Mouse (Mus musculus): ENCODE data around the gene Rhbdl1. TPM values are rescaled to one million over a fixed set of nuclear protein-coding genes. Genes with fewer than 3 reads are reported as not detected.
"Not testable (repeated sequence)": the region's sequence is repeated elsewhere in the genome, so short reads cannot be mapped to it uniquely, and the experiment has no call there.

Rhbdl1 gene
- polyA plus RNA-seq, 1 experiment = 1.8 TPM

GRCm38 (mm10) chr17:25873405-25874147 lies 36.5 kb upstream of the Rhbdl1 start:
- no peak overlapping the region for H3K4me3 ChIP-seq (ENCODE audit: insufficient read depth, low read length)
- H3K27ac ChIP-seq (ENCODE audit: insufficient read depth, low read length) = no peak overlapping the region
- 0 out of 2 replicates have a peak, but pooled peaks cover 3% of the 10 kb centered on the region for H3K4me1 ChIP-seq (ENCODE audit: control insufficient read depth, insufficient read depth, low read length)
- no peak for TF ChIP-seq POLR2A (IDR thresholded peaks at IDR 0.05; ENCODE audit: low read depth, low read length)
- no peak for TF ChIP-seq CTCF (IDR thresholded peaks at IDR 0.05; ENCODE audit: borderline replicate concordance, insufficient read depth, low read length)

DNA sequence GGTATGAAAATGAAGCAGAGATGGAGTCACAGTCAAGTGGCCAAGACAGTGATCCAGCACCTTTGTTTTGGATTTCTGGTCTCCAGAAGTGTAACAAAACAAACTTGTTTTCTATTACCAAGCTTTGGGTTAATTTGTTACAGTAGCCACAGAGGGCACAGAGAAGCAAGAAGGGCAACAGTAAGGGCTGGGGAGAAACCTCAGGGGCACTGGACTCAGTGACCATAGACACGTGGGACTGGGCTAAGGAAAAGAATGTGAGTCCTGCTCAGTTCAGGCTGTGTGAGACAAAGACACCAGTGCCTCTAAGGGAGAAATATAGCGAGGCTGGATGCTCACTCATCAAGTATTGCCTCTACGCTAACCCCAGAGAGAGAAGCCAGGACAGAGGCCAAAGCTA lies 35.6 kb upstream of the Rhbdl1 start:
- 0 out of 2 replicates have a peak, but pooled peaks cover 3% of the 10 kb centered on the region for H3K4me1 ChIP-seq (ENCODE audit: control insufficient read depth, insufficient read depth, low read length)
- H3K4me3 ChIP-seq (ENCODE audit: insufficient read depth, low read length) = no peak overlapping the region
- H3K27ac ChIP-seq (ENCODE audit: insufficient read depth, low read length) = no peak overlapping the region
- TF ChIP-seq CTCF (IDR thresholded peaks at IDR 0.05; ENCODE audit: borderline replicate concordance, insufficient read depth, low read length) = no peak
- no peak for TF ChIP-seq POLR2A (IDR thresholded peaks at IDR 0.05; ENCODE audit: low read depth, low read length)

DNA sequence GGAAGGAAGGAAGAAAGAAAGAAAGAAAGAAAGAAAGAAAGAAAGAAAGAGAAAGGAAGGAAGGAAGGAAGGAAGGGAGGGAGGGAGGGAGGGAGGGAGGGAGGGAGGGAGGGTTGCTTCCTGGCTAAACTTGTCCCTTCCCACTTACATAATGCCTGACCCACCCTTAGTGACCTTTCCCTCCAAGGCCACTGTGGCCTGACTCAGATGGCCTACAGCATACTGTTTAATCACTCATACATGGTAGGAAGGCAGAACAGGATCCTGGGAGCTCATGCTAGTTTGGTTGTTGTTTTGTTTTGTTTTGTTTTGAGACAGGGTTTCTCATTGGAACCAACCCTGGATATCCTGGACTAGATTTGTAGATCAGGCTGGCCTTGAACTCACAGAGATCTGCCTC lies 34.5 kb upstream of the Rhbdl1 start:
- not testable (repeated sequence) for H3K4me1 ChIP-seq (ENCODE audit: control insufficient read depth, insufficient read depth, low read length); H3K4me3 ChIP-seq (ENCODE audit: insufficient read depth, low read length); H3K27ac ChIP-seq (ENCODE audit: insufficient read depth, low read length)

DNA sequence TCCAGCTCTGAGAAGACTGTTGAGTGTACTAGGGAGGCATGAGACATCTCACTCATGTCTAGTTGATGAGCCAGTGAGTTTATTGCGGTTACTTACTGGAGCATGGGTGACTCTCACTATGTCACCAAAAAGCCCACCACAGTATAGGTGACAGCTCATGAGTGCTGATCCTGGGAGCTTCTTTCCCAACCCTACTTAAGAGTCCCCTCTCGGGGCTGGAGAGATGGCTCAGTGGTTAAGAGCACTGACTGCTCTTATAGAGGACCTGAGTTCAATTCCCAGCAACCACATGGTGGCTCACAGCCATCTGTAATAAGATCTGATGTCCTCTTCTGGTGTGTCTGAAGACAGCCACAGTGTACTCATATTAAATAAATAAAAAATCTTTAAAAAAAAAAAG lies 32.9 kb upstream of the Rhbdl1 start:
- no peak for TF ChIP-seq POLR2A (IDR thresholded peaks at IDR 0.05; ENCODE audit: low read depth, low read length)
- TF ChIP-seq CTCF (IDR thresholded peaks at IDR 0.05; ENCODE audit: borderline replicate concordance, insufficient read depth, low read length) = no peak
- Histone ChIP-seq H3K4me3 (ENCODE audit: insufficient read depth, low read length) (no peak overlapping the region), H3K27ac (ENCODE audit: insufficient read depth, low read length) (no peak overlapping the region), H3K4me1 (ENCODE audit: control insufficient read depth, insufficient read depth, low read length) (0 out of 2 replicates have a peak, but pooled peaks cover 3% of the 10 kb centered on the region)

DNA sequence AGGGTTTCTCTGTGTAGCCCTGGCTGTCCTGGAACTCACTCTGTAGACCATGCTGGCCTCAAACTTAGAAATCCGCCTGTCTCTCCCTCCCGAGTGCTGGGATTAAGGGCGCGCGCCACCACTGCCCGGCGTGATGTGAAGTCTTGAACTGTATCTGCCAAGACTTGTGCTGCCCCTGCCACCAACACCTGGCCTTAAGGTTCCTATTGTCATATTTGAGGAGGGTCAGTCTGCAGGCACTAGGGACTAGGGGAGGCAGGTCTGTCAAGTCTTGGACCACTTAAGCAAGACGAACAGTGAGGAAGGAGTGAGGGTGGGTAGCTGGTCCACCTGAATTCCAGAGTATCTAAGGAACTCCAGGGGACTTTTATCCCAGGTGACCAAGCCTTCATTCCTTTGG lies 32.4 kb upstream of the Rhbdl1 start:
- Histone ChIP-seq H3K27ac (ENCODE audit: insufficient read depth, low read length) (no peak overlapping the region), H3K4me1 (ENCODE audit: control insufficient read depth, insufficient read depth, low read length) (0 out of 2 replicates have a peak, but pooled peaks cover 3% of the 10 kb centered on the region), H3K4me3 (ENCODE audit: insufficient read depth, low read length) (no peak overlapping the region)
- TF ChIP-seq CTCF (IDR thresholded peaks at IDR 0.05; ENCODE audit: borderline replicate concordance, insufficient read depth, low read length) = no peak
- no peak for TF ChIP-seq POLR2A (IDR thresholded peaks at IDR 0.05; ENCODE audit: low read depth, low read length)

DNA sequence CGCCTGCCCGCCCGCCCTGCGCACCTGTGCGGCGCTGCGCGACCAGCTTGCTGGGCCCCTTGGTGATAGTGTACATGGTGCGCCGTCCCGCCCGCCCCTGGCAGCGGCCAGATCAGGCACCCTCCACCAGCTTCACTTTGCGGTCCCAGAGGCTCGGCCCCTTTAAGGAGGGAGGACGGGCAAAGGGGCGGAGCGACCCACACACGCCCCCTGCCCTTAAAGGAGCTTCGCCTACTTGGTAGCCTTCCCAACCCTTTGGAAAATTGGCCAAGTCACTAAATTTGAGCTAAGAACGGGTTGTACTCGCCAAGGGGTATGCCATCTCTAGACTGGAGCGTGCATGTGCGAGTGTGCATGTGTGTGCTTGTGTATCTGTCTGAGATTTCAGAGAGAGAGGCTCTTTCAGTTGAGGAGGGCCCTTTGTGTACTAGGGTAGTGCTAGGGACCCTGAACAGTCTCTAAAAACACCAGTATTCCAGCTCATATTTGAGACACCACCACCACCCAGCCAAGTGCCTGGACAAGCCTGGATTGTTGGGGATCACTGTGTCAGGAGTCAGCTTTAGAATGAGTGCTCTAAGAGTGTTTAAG lies 31.6 kb upstream of the Rhbdl1 start, which contains the start of gene Mcrip2:
Mcrip2 (minus strand) TSS at position 164 of the 591 bp plus-strand sequence.
- no peak within 1 kb of the TSS for H3K27ac ChIP-seq (ENCODE audit: insufficient read depth, low read length)
- no peaks in the 10 kb centered on the region for H3K4me1 ChIP-seq (ENCODE audit: control insufficient read depth, insufficient read depth, low read length)
- no peak for TF ChIP-seq CTCF (IDR thresholded peaks at IDR 0.05; ENCODE audit: borderline replicate concordance, insufficient read depth, low read length)
- TF ChIP-seq POLR2A (IDR thresholded peaks at IDR 0.05; ENCODE audit: low read depth, low read length) = peak; percentile 51
- H3K4me3 ChIP-seq (ENCODE audit: insufficient read depth, low read length) = peak within 1 kb of the TSS; percentile 56

- Histone ChIP-seq H3K27ac (ENCODE audit: insufficient read depth, low read length) (no peak overlapping the region), H3K4me3 (ENCODE audit: insufficient read depth, low read length) (peak overlapping the region; percentile 56), H3K4me1 (ENCODE audit: control insufficient read depth, insufficient read depth, low read length) (no peaks in the 10 kb centered on the region)
- TF ChIP-seq CTCF (IDR thresholded peaks at IDR 0.05; ENCODE audit: borderline replicate concordance, insufficient read depth, low read length) = no peak
- TF ChIP-seq POLR2A (IDR thresholded peaks at IDR 0.05; ENCODE audit: low read depth, low read length) = no peak
Measured at GRCm38 (mm10) chr17:25867836-25868600, 30.9 kb upstream of the Rhbdl1 start.

DNA sequence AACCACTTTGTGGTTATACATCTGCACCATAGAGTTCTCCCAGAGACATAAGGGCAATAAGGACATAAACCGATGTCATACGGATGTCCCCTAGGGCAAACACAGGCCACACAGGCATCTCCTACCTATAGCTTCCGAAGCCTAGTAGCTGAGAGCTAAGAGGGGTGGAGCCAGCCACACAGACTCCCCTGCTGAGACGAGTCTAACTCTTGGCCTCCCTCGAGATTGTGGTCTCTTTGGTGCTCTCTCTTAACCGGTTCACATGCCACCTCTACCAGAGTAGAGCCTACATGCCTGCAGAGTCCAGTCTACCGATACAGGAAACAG lies 30.4 kb upstream of the Rhbdl1 start:
- Histone ChIP-seq H3K4me1 (ENCODE audit: control insufficient read depth, insufficient read depth, low read length) (no peaks in the 10 kb centered on the region), H3K4me3 (ENCODE audit: insufficient read depth, low read length) (peak overlapping the region; percentile 56), H3K27ac (ENCODE audit: insufficient read depth, low read length) (no peak overlapping the region)
- TF ChIP-seq CTCF (IDR thresholded peaks at IDR 0.05; ENCODE audit: borderline replicate concordance, insufficient read depth, low read length) = no peak
- TF ChIP-seq POLR2A (IDR thresholded peaks at IDR 0.05; ENCODE audit: low read depth, low read length) = no peak

GRCm38 (mm10) chr17:25866172-25866571 lies 29.1 kb upstream of the Rhbdl1 start:
- Histone ChIP-seq H3K4me3 (ENCODE audit: insufficient read depth, low read length) (no peak overlapping the region), H3K27ac (ENCODE audit: insufficient read depth, low read length) (no peak overlapping the region), H3K4me1 (ENCODE audit: control insufficient read depth, insufficient read depth, low read length) (no peaks in the 10 kb centered on the region)
- TF ChIP-seq CTCF (IDR thresholded peaks at IDR 0.05; ENCODE audit: borderline replicate concordance, insufficient read depth, low read length) = no peak
- no peak for TF ChIP-seq POLR2A (IDR thresholded peaks at IDR 0.05; ENCODE audit: low read depth, low read length)

- Histone ChIP-seq H3K4me1 (ENCODE audit: control insufficient read depth, insufficient read depth, low read length) (no peaks in the 10 kb centered on the region), H3K4me3 (ENCODE audit: insufficient read depth, low read length) (no peak overlapping the region), H3K27ac (ENCODE audit: insufficient read depth, low read length) (no peak overlapping the region)
- TF ChIP-seq CTCF (IDR thresholded peaks at IDR 0.05; ENCODE audit: borderline replicate concordance, insufficient read depth, low read length) (no peak), POLR2A (IDR thresholded peaks at IDR 0.05; ENCODE audit: low read depth, low read length) (no peak)
Measured at GRCm38 (mm10) chr17:25865288-25865687, 28.2 kb upstream of the Rhbdl1 start.
